Mouse (Mus musculus) liver, embryonic 16.5 days (tissue): Measurements from ENCODE around the gene Tnrc18. TPM values are rescaled to one million over a fixed set of nuclear protein-coding genes. Genes with fewer than 3 reads are reported as not detected.

Experiments used
- ATAC-seq: fragments of 200-750 bp; cut with Nextera tagmentation; 2 replicates; pipeline ENCODE4 v1.8.0; 2017; ENCODE audit warnings: low read depth, mild to moderate bottlenecking, moderate number of reproducible peaks, moderate library complexity
- H3K27ac ChIP-seq: fragments of 300-500 bp; sonication (generic); 2 replicates; pipeline ENCODE4 v1.5.1; 2014; ENCODE audit warnings: mild to moderate bottlenecking, low read length
- H3K27me3 ChIP-seq: fragments of 300-500 bp; sonication (generic); 2 replicates; pipeline ENCODE4 v1.6.1; 2014; ENCODE audit warnings: low read depth, low read length, mixed read lengths; ENCODE audit not compliant: control insufficient read depth, insufficient read depth
- H3K36me3 ChIP-seq: fragments of 300-500 bp; sonication (generic); 2 replicates; pipeline ENCODE4 v1.6.1; 2014; ENCODE audit warnings: mild to moderate bottlenecking; ENCODE audit not compliant: control insufficient read depth, insufficient read depth
- H3K4me1 ChIP-seq: fragments of 300-500 bp; sonication (generic); 2 replicates; pipeline ENCODE4 v1.6.1; 2014; ENCODE audit warnings: low read depth, low read length, mixed read lengths; ENCODE audit not compliant: control insufficient read depth
- H3K4me2 ChIP-seq: fragments of 300-500 bp; sonication (generic); 2 replicates; pipeline ENCODE4 v1.6.1; 2014; ENCODE audit warnings: low read depth, low read length, mixed read lengths
- H3K4me3 ChIP-seq: fragments of 300-500 bp; sonication (generic); 2 replicates; pipeline ENCODE4 v1.5.1; 2014; ENCODE audit warnings: low read depth, mild to moderate bottlenecking, low read length
- H3K9ac ChIP-seq: fragments of 300-500 bp; sonication (generic); 2 replicates; pipeline ENCODE4 v1.6.1; 2014; ENCODE audit warnings: low read depth, low read length
- H3K9me3 ChIP-seq: fragments of 300-500 bp; sonication (generic); replicated peaks from 2 replicates; pipeline ENCODE4 v1.6.1; 2016; ENCODE audit warnings: low read length; ENCODE audit not compliant: control insufficient read depth
- WGBS: fragments of 180-500 bp; shearing (Covaris S2); extraction: QIAGEN DNeasy Blood & Tissue Kit; methylation state at CpG from one replicate; pipeline ENCODE4 v1.1.7; 2014; ENCODE audit not compliant: insufficient replicate concordance; 5-methylcytosine and 5-hydroxymethylcytosine counted together
- polyA plus RNA-seq: library from polyadenylated mRNA; unstranded; fragments of >200 nt; fragmentation: Nextera tagmentation; extraction: Ambion mirVana; gene quantifications from 2 replicates; pipeline ENCODE4 v1.2.1, GENCODE M21; 2015

The Tnrc18 gene
- polyA plus RNA-seq, 1 experiment from 2014 or later = 3.4 TPM

DNA sequence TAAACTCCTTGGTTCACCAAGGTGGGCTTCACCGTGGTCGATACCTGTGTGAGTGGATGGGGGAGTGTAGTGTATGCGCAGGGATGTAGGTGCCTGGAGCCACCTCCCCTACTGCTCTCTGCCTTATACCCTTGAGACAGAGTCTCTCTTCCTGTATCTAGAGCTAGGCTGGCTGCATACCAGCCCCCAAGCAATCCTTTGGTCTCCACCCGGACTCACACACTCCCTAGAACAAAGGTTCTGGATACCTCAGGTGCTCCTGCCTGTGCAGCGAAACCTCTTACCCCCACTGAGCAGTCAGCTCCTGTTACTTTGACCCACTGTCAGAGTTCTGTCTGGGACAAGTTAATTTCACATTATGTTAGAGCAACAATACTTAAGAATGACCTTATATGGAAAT lies 8.2 kb upstream of the Tnrc18 start:
- Histone ChIP-seq H3K9me3 (no peaks in the 10 kb centered on the region), H3K36me3 (no peaks in the 10 kb centered on the region), H3K4me2 (no peak overlapping the region), H3K9ac (no peak overlapping the region), H3K27me3 (peaks cover 46% of the 10 kb centered on the region), H3K27ac (no peak overlapping the region), H3K4me3 (no peak overlapping the region), H3K4me1 (peaks cover 12% of the 10 kb centered on the region)
- WGBS = 64% methylated on average over 5 of the region's 5 CpGs
- ATAC-seq = no peak

DNA sequence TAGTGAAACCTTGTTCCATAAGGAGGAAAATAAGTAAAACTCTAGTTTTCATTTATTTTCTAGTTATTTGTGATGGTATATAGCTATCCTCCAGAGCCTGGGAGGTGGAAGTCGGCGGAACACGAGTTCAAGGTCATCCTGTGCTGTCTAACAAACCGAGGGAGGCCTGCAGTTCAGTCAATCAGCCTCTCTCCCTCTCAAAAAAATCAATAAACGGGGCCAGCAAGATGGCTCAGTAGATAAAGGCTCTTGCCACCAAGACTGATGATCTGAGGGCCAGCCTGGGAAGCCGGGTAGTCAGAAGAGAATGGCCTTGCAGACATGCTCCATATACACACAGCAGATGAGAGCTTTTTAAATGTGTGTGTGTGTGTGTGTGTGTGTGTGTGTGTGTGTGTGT lies 6.6 kb upstream of the Tnrc18 start:
- no peaks in the 10 kb centered on the region for H3K9me3 ChIP-seq
- H3K36me3 ChIP-seq = no peaks in the 10 kb centered on the region
- H3K4me3 ChIP-seq = no peak overlapping the region
- 26% methylated on average over 6 of the region's 6 CpGs for WGBS
- peaks cover 12% of the 10 kb centered on the region for H3K4me1 ChIP-seq
- H3K4me2 ChIP-seq = peak overlapping the region; percentile 68
- H3K9ac ChIP-seq = no peak overlapping the region; the same call in 1 of the 2 replicates
- ATAC-seq = no peak
- peak overlapping the region; percentile 91; the same call in 1 of the 2 replicates for H3K27ac ChIP-seq
- peaks cover 62% of the 10 kb centered on the region for H3K27me3 ChIP-seq

DNA sequence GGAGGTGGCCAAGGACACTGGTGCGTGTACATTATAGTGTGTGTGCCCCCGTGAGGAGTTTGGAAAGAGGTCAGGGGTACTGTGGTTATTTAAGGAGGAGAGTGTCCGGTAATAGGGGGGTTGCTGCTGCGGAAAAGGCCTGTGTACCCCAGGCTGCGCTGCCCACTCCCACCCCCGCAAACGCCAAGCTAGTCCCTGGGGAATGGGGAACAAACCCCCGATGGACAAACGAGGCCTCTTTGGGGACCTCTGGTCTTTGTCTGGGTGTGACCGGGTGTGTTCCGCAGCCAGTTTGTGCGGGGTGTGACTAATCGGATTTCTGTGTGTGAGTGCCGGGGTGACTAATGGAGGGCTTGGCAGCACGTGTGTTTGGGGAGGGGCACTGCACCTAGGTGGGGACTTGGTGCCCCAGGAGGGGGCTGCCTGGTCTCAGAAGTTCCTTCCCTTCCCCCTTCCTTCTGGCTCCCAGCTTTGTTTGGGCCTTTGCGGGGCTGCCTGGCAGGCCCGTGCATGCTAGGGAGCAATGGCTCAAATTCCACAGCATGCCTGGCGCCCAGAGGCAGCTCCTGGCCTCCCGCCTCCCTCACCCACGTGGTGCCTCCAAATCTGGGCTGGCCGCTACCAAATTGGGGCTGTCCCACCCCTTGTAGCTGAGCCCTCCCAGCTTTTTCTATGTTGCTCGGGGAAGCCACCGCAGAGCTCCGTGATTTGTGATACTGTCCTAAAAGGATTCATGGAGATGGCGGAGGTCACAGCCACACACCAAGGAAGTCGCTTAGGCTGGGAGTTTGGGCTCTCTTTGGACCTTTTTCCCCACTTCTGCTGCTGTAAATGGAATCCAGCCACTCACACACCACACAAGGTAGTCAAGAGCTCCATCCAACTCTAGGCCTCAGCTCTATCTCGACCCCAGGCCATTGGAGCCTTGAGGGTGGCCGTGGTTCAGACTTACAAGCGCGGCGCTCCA lies 5.9 kb upstream of the Tnrc18 start:
- Histone ChIP-seq H3K4me2 (peak overlapping the region; percentile 68), H3K4me1 (peaks cover 12% of the 10 kb centered on the region), H3K4me3 (peak overlapping the region; percentile 66), H3K36me3 (no peaks in the 10 kb centered on the region), H3K9me3 (no peaks in the 10 kb centered on the region), H3K27ac (peak overlapping the region; percentile 91), H3K27me3 (peaks cover 69% of the 10 kb centered on the region), H3K9ac (peak overlapping the region; percentile 44)
- WGBS = 16% methylated on average over 31 of the region's 31 CpGs
- peak; percentile 64 for ATAC-seq

DNA sequence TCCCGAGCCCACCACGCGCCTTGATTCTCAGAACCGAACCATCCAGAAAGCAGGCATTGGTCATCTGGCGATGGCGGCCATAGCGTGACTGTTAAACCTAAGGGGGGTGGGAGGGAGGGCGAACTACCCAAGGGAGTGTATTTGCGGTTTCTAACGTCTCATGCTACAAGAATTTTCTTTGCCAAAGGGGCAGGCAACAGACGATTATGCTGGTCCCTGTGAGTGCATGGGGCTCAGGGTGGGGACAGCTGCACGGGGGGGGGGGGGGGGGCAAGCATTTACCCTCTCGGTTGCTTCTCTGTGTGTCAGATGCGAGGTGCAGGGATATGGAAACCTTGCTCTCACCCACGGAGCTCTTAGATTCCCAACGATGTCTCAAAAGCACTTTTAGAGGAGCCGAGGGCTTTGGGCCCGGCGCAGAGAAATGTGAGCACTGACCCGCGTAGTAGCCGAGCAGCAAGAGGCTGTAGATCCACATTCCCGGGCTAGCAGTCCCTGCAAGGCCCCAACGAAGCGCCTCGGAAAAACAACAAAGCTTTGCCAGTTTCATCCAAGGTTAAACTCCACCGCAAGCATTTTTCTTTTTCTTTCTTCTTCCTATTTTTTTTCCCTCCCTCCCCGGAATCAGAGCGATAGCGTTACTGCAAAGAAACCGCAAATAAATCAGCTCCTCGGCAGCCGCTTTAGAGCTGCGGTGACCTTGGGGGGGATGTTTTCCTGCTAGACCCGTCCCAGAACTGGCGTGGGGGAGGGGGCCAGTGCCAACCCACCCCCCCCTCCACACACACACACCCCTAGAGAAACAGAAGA lies 5.0 kb upstream of the Tnrc18 start:
- Histone ChIP-seq H3K36me3 (no peaks in the 10 kb centered on the region), H3K9me3 (no peaks in the 10 kb centered on the region), H3K4me3 (peak overlapping the region; percentile 66), H3K9ac (peak overlapping the region; percentile 63), H3K27me3 (peaks cover 78% of the 10 kb centered on the region), H3K27ac (peak overlapping the region; percentile 91), H3K4me1 (peaks cover 12% of the 10 kb centered on the region), H3K4me2 (peak overlapping the region; percentile 68)
- WGBS = under 1% methylated on average over 36 of the region's 36 CpGs
- no peak for ATAC-seq

DNA sequence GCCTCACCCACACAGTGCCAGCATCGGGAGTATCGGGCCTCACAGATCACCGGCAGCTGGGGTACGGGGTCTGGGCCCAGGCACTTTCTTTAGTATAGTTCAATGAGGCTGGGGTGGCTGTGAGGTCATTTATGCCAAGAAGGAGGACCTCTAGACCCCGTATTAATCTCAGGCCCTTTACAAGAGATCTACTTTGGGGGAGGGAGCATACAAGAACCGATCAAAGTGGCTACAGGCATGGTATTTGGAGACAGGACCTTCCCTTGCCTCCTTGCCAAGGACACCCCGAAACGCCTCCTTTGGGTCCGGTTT lies 4.5 kb upstream of the Tnrc18 start:
- H3K9ac ChIP-seq = peak overlapping the region; percentile 63
- H3K27ac ChIP-seq = peak overlapping the region; percentile 91
- ATAC-seq = no peak
- peaks cover 12% of the 10 kb centered on the region for H3K4me1 ChIP-seq
- no peaks in the 10 kb centered on the region for H3K9me3 ChIP-seq
- no peaks in the 10 kb centered on the region for H3K36me3 ChIP-seq
- peak overlapping the region; percentile 66 for H3K4me3 ChIP-seq
- H3K27me3 ChIP-seq = peaks cover 84% of the 10 kb centered on the region
- peak overlapping the region; percentile 68 for H3K4me2 ChIP-seq
- under 1% methylated on average over 9 of the region's 9 CpGs for WGBS

DNA sequence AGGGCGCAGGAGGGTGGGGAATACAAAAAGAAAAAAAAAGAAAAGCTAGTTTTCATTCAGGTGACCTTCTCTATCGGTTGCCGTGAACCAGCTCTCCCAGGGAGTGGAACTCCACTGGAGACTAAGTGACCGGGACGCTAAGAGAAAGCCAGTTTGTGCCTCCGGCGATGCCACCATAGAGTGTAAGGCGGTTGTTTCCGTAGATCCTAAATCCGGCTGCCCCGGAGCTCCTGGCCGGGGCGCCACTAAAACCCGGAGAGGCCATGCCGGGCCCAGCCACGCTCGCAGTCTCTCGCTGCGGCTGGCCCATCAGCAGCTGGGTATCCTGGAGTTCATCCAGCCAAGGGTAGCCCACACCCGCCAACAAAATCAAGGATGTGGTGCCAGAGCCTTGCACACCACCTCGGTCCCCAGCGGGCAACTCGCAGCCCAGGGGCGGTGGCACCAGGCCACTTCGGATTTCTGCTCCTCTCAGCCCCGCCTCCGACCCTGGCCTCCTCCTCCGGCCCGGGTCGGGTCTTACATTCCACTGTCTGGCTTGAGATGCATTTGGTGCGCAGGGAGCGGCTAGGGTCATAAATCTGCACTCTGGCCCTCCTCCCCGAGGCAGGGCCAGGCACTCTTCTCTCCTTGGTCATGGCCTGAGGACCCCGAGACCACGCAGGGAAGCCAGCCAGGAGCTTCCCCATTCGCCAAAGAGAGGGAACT lies 4.0 kb upstream of the Tnrc18 start:
- Histone ChIP-seq H3K9ac (peak overlapping the region; percentile 63), H3K36me3 (no peaks in the 10 kb centered on the region), H3K9me3 (no peaks in the 10 kb centered on the region), H3K4me1 (peaks cover 12% of the 10 kb centered on the region), H3K27me3 (peaks cover 89% of the 10 kb centered on the region), H3K4me2 (peak overlapping the region; percentile 68), H3K27ac (peak overlapping the region; percentile 91), H3K4me3 (peak overlapping the region; percentile 66)
- ATAC-seq = peak; percentile 28
- WGBS = under 1% methylated on average over 36 of the region's 36 CpGs

DNA sequence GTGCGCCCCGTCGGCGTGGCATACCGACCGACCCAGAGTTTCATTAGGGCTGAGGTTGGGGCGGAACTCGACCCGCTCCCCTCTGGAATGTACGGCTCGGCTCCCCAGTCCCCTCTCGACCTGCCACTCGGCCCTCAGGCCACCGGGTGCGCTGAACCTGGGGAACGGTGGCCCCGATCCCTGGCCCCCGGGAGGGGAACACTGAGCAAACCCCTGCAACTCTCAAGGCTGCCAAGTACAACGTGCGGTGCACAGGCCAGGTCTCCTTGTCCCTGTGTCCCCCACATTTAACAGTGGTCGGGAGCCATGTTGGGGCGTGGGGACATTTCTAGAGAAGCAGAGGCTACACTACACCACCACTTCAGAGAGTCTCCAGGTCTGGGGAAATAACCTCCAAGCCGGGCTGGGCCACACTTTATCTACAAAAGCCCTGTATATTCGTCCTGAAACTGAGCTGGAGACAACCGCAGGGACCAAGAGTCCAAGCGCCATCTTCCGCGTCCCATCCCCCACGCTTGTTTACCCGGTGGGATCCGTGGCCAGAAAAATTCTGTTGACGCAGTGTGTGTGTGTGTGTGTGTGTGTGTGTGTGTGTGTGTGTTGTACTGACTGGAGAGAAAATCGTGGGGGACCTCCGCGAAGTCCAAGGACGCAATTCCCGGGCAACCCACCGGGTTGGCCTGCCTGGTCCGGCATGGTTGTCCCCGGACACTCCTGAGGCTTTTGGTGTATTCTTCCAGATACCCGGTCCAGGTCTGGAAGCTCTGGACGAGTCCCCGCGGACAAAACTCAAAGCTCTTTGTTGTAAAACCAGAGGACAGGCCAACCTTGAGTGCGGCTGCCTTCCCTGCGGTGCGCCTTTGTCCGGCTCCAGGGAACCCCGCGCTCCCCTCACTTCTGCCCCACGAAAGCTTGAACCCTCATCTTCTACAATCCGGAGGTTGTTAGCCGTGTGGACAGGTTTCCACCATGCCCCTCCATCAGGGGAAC lies 3.1 kb upstream of the Tnrc18 start:
- no peaks in the 10 kb centered on the region for H3K36me3 ChIP-seq
- ATAC-seq = no peak
- H3K9ac ChIP-seq = peak overlapping the region; percentile 63
- peak overlapping the region; percentile 66 for H3K4me3 ChIP-seq
- no peaks in the 10 kb centered on the region for H3K9me3 ChIP-seq
- peaks cover 12% of the 10 kb centered on the region for H3K4me1 ChIP-seq
- peak overlapping the region; percentile 68 for H3K4me2 ChIP-seq
- H3K27ac ChIP-seq = peak overlapping the region; percentile 91
- peaks cover 96% of the 10 kb centered on the region for H3K27me3 ChIP-seq
- WGBS = under 1% methylated on average over 53 of the region's 53 CpGs
